8 mouse cellular contexts compared by ENCODE assay signal in the genomic region with DNA sequence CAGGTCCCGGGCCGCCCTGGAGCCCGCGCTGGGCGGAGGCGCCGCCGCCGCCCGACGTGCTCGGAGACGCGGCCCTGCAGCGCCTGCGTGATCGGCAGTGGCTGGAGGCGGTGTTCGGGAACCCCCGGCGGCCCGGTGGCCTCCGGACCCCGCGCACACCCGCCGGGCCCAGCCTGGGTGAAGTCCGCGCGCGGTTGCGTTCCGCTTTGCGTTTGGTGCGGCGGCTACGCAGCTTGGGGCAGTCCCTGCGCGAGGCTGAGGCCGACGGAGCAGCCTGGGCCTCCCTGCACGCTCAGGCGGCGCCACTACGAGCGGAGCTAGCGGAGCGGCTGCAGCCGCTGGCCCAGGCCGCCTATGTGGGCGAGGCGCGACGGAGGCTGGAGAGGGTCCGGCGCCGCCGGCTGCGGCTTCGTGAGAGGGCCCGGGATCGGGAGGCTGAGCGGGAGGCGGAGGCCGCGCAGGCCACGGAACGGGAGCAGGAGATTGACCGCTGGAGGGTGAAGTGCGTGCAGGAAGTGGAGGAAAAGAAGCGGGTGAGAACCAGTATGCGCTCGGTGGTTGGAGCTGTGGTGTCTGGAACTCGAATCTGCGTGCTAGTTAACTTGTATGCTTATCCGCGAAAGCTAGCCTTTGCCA. TPM values are rescaled to one million over a fixed set of nuclear protein-coding genes. Genes with fewer than 3 reads are reported as not detected.
DNase-seq lines count a peak whose midpoint lies in the region; ATAC-seq and TF ChIP-seq lines count a peak whose summit lies in the region.

No protein-coding gene starts in this region.

- H3K36me3 ChIP-seq in G1E (replicated peaks), result peaks cover 14% of the 10 kb centered on the region
- no peaks in the 10 kb centered on the region for H3K36me3 ChIP-seq in forebrain, embryonic 10.5 days (replicated peaks)
- no peaks in the 10 kb centered on the region for H3K36me3 ChIP-seq in lung, embryonic 16.5 days (ENCODE audit: control insufficient read depth, insufficient read depth, low read length)

- peaks cover 10% of the 10 kb centered on the region for H3K9me3 ChIP-seq in G1E (replicated peaks)
- H3K9me3 ChIP-seq in forebrain, embryonic 10.5 days, result peaks cover 8% of the 10 kb centered on the region
- H3K9me3 ChIP-seq in lung, embryonic 16.5 days (ENCODE audit: control insufficient read depth, low read length), result peaks cover 6% of the 10 kb centered on the region; the same call in 1 of the 2 replicates

- DNase-seq in G1E (ENCODE audit: low spot score), result peak; percentile 72
- DNase-seq in c-Kit-positive CD71-negative TER-119-negative erythroid progenitor cells, embryonic 14.5 days (ENCODE audit: low read depth), result peak; percentile 22
- peak; percentile 56 for DNase-seq in forebrain, embryonic 10.5 days (ENCODE audit: extremely low spot score, low spot score)
- peak; percentile 32 to 56 for DNase-seq in heart, postnatal 36 days
- peak in 1 of 2 experiments; percentile 41 for DNase-seq in layer of hippocampus, adult 2 months (ENCODE audit: low spot score in 2 of 2)
- DNase-seq in thymus, adult 18-20 months, result peak; percentile 18 to 24

- ATAC-seq in G1E (ENCODE audit: extremely low read depth, insufficient number of reproducible peaks, low FRiP score, poor library complexity, severe bottlenecking), result no peak
- ATAC-seq in lung, embryonic 16.5 days (ENCODE audit: low read depth), result peak; percentile 80

- intact Hi-C loops in heart, postnatal 36 days (cut with DNase I), result no loop called here

- peaks cover 2% of the 10 kb centered on the region; the same call in 1 of the 2 replicates for H3K27me3 ChIP-seq in G1E (ENCODE audit: insufficient read depth, low read length)
- H3K27me3 ChIP-seq in forebrain, embryonic 10.5 days (ENCODE audit: poor library complexity, severe bottlenecking), result no peaks in the 10 kb centered on the region
- H3K27me3 ChIP-seq in lung, embryonic 16.5 days (ENCODE audit: control insufficient read depth, insufficient read depth, low read depth, low read length), result no peaks in the 10 kb centered on the region

- WGBS in forebrain, embryonic 10.5 days, result under 1% methylated on average over 77 of the region's 77 CpGs
- WGBS in lung, embryonic 16.5 days, result under 1% methylated on average over 60 of the region's 77 CpGs
- WGBS in olfactory bulb, adult 2 months, result under 1% methylated on average over 77 of the region's 77 CpGs

- H3K4me1 ChIP-seq in G1E (ENCODE audit: insufficient read depth, low read depth, low read length), result peaks cover 33% of the 10 kb centered on the region
- peaks cover 19% of the 10 kb centered on the region for H3K4me1 ChIP-seq in forebrain, embryonic 10.5 days
- peaks cover 8% of the 10 kb centered on the region for H3K4me1 ChIP-seq in lung, embryonic 16.5 days (replicated peaks; ENCODE audit: control insufficient read depth, insufficient read depth, low read length)
- peaks cover 5% of the 10 kb centered on the region; the same call in 1 of the 2 replicates for H3K4me1 ChIP-seq in olfactory bulb, adult 2 months (ENCODE audit: control insufficient read depth, insufficient read depth, low read length)

- TF ChIP-seq CTCF in G1E (IDR thresholded peaks at IDR 0.05; ENCODE audit: low read depth, low read length), result no peak
- TF ChIP-seq CTCF in layer of hippocampus, adult 2 months (conservative IDR thresholded peaks at IDR 0.05), result 0 out of 2 replicates have a peak, but pooled peaks have one; percentile 14
- TF ChIP-seq CTCF in olfactory bulb, adult 2 months (IDR thresholded peaks at IDR 0.05; ENCODE audit: insufficient read depth, low read depth, low read length), result no peak

- peak overlapping the region; percentile 94 for H3K27ac ChIP-seq in forebrain, embryonic 10.5 days
- H3K27ac ChIP-seq in layer of hippocampus, adult 2 months, result peak overlapping the region; percentile 96
- peak overlapping the region; percentile 98 for H3K27ac ChIP-seq in lung, embryonic 16.5 days (ENCODE audit: low read length)
- peak overlapping the region; percentile 19 for H3K27ac ChIP-seq in olfactory bulb, adult 2 months (ENCODE audit: insufficient read depth, low read depth, low read length)

- peak overlapping the region; percentile 96 for H3K9ac ChIP-seq in lung, embryonic 16.5 days (ENCODE audit: low read length)

- peak overlapping the region; percentile 94 for H3K4me3 ChIP-seq in G1E (ENCODE audit: low read depth, low read length)
- H3K4me3 ChIP-seq in forebrain, embryonic 10.5 days, result peak overlapping the region; percentile 100
- H3K4me3 ChIP-seq in layer of hippocampus, adult 2 months, result peak overlapping the region; percentile 76
- H3K4me3 ChIP-seq in lung, embryonic 16.5 days (ENCODE audit: low read length), result peak overlapping the region; percentile 84
- H3K4me3 ChIP-seq in olfactory bulb, adult 2 months (ENCODE audit: insufficient read depth, low read depth, low read length), result peak overlapping the region; percentile 94

- no peak for TF ChIP-seq POLR2A in olfactory bulb, adult 2 months (IDR thresholded peaks at IDR 0.05; ENCODE audit: insufficient read depth, low read depth, low read length)

- H3K4me2 ChIP-seq in lung, embryonic 16.5 days (ENCODE audit: low read depth, low read length), result peak overlapping the region; percentile 91

RNA-seq across cellular contexts. Expression of gene Pdcd7, which starts 0.7 kb away (rescaled TPM):
- total RNA-seq in G1E (2014; fragmentation: Nextera tagmentation), result 8.0 and 10.2 TPM in 2 replicates
- 18.8 and 22.7 TPM in 2 replicates for total RNA-seq in G1E (2017)
- 29.9 and 42.8 TPM in 2 replicates for polyA plus RNA-seq in G1E (2012)
- polyA plus RNA-seq in forebrain, embryonic 10.5 days (2016; fragmentation: Nextera tagmentation; extraction: Ambion mirVana), result 8.2 and 9.3 TPM in 2 replicates
- total RNA-seq in heart, postnatal 36 days (2021), result 10 to 100 TPM; 13.4 to 14.7 TPM
- total RNA-seq in layer of hippocampus, adult 2 months (2021), result 10 to 100 TPM; 29.2 to 30.8 TPM
- 3.9 and 4.9 TPM in 2 replicates for polyA plus RNA-seq in lung, embryonic 16.5 days (2015; fragmentation: Nextera tagmentation; extraction: Ambion mirVana)
- polyA plus RNA-seq in olfactory bulb, adult 2 months (2012; ENCODE audit: insufficient read depth, insufficient read length, low replicate concordance, missing spikeins), result not detected in 2 replicates

RNA-seq across cellular contexts. Expression of gene Ubap1l, which starts 14.2 kb away (rescaled TPM):
- total RNA-seq in G1E (2014; fragmentation: Nextera tagmentation) (1.7 TPM in 1 of 2 replicates, not detected in the other), G1E (2017) (0.55 TPM in 1 of 2 replicates, not detected in the other)
- 0.06 and 0.10 TPM in 2 replicates for polyA plus RNA-seq in G1E (2012)
- polyA plus RNA-seq in forebrain, embryonic 10.5 days (2016; fragmentation: Nextera tagmentation; extraction: Ambion mirVana), result 0.42 and 0.65 TPM in 2 replicates
- total RNA-seq in heart, postnatal 36 days (2021), result under 1 TPM in 1 of 2 experiments, not detected in 1; 0.25 TPM
- 1 to 10 TPM; 2.5 to 6.2 TPM for total RNA-seq in layer of hippocampus, adult 2 months (2021)
- polyA plus RNA-seq in lung, embryonic 16.5 days (2015; fragmentation: Nextera tagmentation; extraction: Ambion mirVana), result 0.35 TPM in 1 of 2 replicates, not detected in the other
- polyA plus RNA-seq in olfactory bulb, adult 2 months (2012; ENCODE audit: insufficient read depth, insufficient read length, low replicate concordance, missing spikeins), result not detected in 2 replicates

RNA-seq across cellular contexts. Expression of gene Kbtbd13, which starts 44.9 kb away (rescaled TPM):
- total RNA-seq in G1E (2014; fragmentation: Nextera tagmentation), result not detected in 2 replicates
- total RNA-seq in G1E (2017), result not detected in 2 replicates
- polyA plus RNA-seq in G1E (2012), result not detected in 2 replicates
- polyA plus RNA-seq in forebrain, embryonic 10.5 days (2016; fragmentation: Nextera tagmentation; extraction: Ambion mirVana), result 0.66 and 0.85 TPM in 2 replicates
- total RNA-seq in heart, postnatal 36 days (2021), result 1 to 10 TPM; 2.2 to 2.4 TPM
- total RNA-seq in layer of hippocampus, adult 2 months (2021), result under 1 TPM; 0.29 to 0.44 TPM
- 4.7 and 4.8 TPM in 2 replicates for polyA plus RNA-seq in lung, embryonic 16.5 days (2015; fragmentation: Nextera tagmentation; extraction: Ambion mirVana)
- not detected in 2 replicates for polyA plus RNA-seq in olfactory bulb, adult 2 months (2012; ENCODE audit: insufficient read depth, insufficient read length, low replicate concordance, missing spikeins)

RNA-seq across cellular contexts. Expression of gene Rasl12, which starts 51.7 kb away (rescaled TPM):
- total RNA-seq in G1E (2014; fragmentation: Nextera tagmentation) (not detected in 2 replicates), G1E (2017) (0.16 and 0.23 TPM in 2 replicates)
- polyA plus RNA-seq in G1E (2012), result not detected in 2 replicates
- 6.3 and 7.2 TPM in 2 replicates for polyA plus RNA-seq in forebrain, embryonic 10.5 days (2016; fragmentation: Nextera tagmentation; extraction: Ambion mirVana)
- total RNA-seq in heart, postnatal 36 days (2021), result 1 to 10 TPM; 8.4 to 9.2 TPM
- 1 to 10 TPM; 3.1 to 3.9 TPM for total RNA-seq in layer of hippocampus, adult 2 months (2021)
- polyA plus RNA-seq in lung, embryonic 16.5 days (2015; fragmentation: Nextera tagmentation; extraction: Ambion mirVana), result 53.8 and 55.8 TPM in 2 replicates
- polyA plus RNA-seq in olfactory bulb, adult 2 months (2012; ENCODE audit: insufficient read depth, insufficient read length, low replicate concordance, missing spikeins), result not detected in 2 replicates

RNA-seq across cellular contexts. Expression of gene Clpx, which starts 52.5 kb away (rescaled TPM):
- total RNA-seq in G1E (2014; fragmentation: Nextera tagmentation) (34.1 and 41.9 TPM in 2 replicates), G1E (2017) (59.5 and 64.9 TPM in 2 replicates)
- 12.7 and 14.0 TPM in 2 replicates for polyA plus RNA-seq in G1E (2012)
- 42.6 and 46.7 TPM in 2 replicates for polyA plus RNA-seq in forebrain, embryonic 10.5 days (2016; fragmentation: Nextera tagmentation; extraction: Ambion mirVana)
- 100 to 1,000 TPM; 127 to 134 TPM for total RNA-seq in heart, postnatal 36 days (2021)
- 10 to 100 TPM; 32.6 to 35.8 TPM for total RNA-seq in layer of hippocampus, adult 2 months (2021)
- polyA plus RNA-seq in lung, embryonic 16.5 days (2015; fragmentation: Nextera tagmentation; extraction: Ambion mirVana), result 50.3 and 51.8 TPM in 2 replicates
- polyA plus RNA-seq in olfactory bulb, adult 2 months (2012; ENCODE audit: insufficient read depth, insufficient read length, low replicate concordance, missing spikeins), result not detected in 2 replicates

Comparison
In these comparisons a context has a peak if more than half of its experiments do, and no peak if none do; other contexts are left out.
1. H3K27ac ChIP-seq: peak in every context shown above with its lines; median percentile 98 in lung, embryonic 16.5 days; 96 in layer of hippocampus, adult 2 months; 94 in forebrain, embryonic 10.5 days; 19 in olfactory bulb, adult 2 months.